Mouse (Mus musculus): ENCODE measurements around the gene Fam209. TPM values are rescaled to one million over a fixed set of nuclear protein-coding genes. Genes with fewer than 3 reads are reported as not detected.

The Fam209 gene
- polyA plus RNA-seq (2015; fragmentation: Nextera tagmentation; extraction: Ambion mirVana) = not detected in 2 replicates

DNA sequence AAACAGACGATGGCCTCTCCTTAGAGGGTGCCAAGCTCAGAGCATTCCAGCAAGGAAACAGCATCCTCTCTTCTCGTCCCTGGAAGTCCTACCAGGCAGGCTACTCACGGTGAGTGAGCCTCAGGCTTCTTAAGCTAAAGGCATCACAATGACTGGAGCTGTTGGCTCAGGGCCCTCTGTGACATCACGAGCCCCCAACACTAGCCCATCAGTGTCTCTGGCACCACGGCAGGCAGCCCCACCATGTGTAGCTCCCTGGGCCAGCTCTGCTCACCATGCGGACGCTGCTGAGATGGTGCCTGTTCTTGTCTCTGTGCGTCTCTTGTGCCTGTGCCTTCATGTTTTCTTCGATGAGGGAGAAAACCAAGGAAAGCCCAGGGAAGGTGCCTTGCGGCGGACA lies at the start of gene Fam209:
Fam209 (plus strand) TSS at position 203 of the 400 bp plus-strand sequence.
- peak within 1 kb of the TSS; percentile 52 for H3K27ac ChIP-seq
- H3K27me3 ChIP-seq (replicated peaks) = 0 out of 2 replicates have a peak, but pooled peaks cover 3% of the 10 kb centered on the region
- 87% methylated on average over 11 of the region's 11 CpGs for WGBS
- H3K9me3 ChIP-seq = no peaks in the 10 kb centered on the region
- H3K4me1 ChIP-seq (replicated peaks) = 0 out of 2 replicates have a peak, but pooled peaks cover 4% of the 10 kb centered on the region
- no peak within 1 kb of the TSS for H3K4me3 ChIP-seq (replicated peaks)
- H3K36me3 ChIP-seq = peaks cover 7% of the 10 kb centered on the region
- no peak within 1 kb of the TSS for H3K4me2 ChIP-seq (replicated peaks)
- ATAC-seq = no peak
- H3K9ac ChIP-seq = no peak within 1 kb of the TSS

DNA sequence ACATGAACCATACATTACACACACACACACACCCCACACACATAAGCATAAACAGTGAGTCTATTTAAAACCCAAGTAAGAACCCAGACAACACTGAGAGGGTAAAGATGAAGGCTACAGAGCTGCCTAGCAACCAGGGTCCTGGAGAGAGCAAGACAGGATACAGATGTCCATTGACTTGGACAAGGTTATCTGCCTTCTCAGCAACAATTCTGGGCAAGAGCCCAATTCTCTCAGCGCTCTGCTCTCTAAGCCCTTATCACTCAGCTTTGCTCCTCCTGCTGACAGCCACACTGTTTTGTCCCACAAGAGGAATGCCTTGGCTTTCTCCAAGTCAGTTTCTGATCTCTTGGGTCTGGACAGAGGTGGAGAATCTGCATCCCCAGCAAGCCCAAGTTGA lies 41.7 kb upstream of the Fam209 start:
- no peaks in the 10 kb centered on the region for H3K9me3 ChIP-seq
- H3K9ac ChIP-seq = no peak overlapping the region
- ATAC-seq = peak; percentile 43
- no peaks in the 10 kb centered on the region for H3K4me1 ChIP-seq (replicated peaks)
- no peak overlapping the region for H3K4me3 ChIP-seq (replicated peaks)
- H3K27me3 ChIP-seq (replicated peaks) = no peaks in the 10 kb centered on the region
- WGBS = 67% methylated on average over 1 of the region's 1 CpGs
- H3K4me2 ChIP-seq (replicated peaks) = no peak overlapping the region
- H3K36me3 ChIP-seq = no peaks in the 10 kb centered on the region
- no peak overlapping the region for H3K27ac ChIP-seq

DNA sequence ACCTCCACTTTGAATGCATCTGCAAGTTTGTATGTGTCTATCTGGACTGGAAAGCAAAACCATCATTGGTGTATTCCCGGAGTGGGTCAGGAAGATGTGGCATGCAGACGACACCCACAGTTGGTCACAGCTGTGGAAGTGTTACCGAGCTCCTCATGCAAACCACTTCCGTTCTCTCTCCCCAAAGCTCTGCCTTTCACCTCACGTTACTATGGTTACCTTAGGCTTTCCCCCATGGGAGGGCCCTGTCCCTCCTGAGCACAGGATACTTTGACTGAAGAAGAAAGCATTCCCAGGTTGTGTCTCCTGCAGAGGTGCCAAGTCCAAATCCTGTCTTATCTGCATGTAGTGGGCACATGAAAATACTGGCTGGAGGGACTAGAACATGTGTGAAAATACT lies 38.6 kb upstream of the Fam209 start:
- 41% methylated on average over 5 of the region's 5 CpGs for WGBS

DNA sequence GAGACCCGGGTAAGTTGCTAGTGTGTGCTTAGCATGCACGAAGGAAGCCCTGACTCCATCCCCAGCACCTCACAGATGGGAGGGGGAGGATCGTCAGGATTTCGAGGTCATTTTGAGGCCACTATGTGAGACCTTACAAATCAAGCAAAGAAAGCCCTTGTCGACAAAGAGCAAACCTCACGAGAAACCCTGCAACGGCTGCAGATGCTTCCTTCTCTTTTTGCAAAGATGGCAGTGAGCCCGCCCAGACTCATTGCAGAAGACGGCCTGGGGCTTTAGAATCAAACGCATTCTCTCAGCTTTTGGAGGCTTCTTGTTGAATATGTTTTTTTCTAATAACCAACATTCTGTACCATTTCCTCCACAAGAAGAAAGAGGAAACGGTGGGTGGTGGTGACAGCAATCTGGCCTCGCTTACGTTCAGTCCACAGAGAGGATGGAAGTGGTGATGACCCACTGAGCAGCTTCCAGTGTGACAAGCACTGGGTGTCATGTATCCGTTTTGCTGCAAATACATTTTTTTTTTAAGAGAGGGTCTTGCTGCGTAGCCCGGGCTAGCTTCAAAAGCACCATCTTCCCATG lies 34.9 kb upstream of the Fam209 start:
- no peak overlapping the region for H3K4me2 ChIP-seq (replicated peaks)
- H3K36me3 ChIP-seq = no peaks in the 10 kb centered on the region
- H3K27ac ChIP-seq = no peak overlapping the region
- H3K9me3 ChIP-seq = no peaks in the 10 kb centered on the region
- no peak overlapping the region for H3K4me3 ChIP-seq (replicated peaks)
- H3K9ac ChIP-seq = no peak overlapping the region
- H3K4me1 ChIP-seq (replicated peaks) = peaks cover 13% of the 10 kb centered on the region
- no peaks in the 10 kb centered on the region for H3K27me3 ChIP-seq (replicated peaks)
- no peak for ATAC-seq
- WGBS = 63% methylated on average over 16 of the region's 16 CpGs

More for the DNA sequence above, 38.6 kb upstream of the Fam209 start:
- Histone ChIP-seq H3K27ac (no peak overlapping the region), H3K4me1 (replicated peaks) (no peaks in the 10 kb centered on the region), H3K36me3 (no peaks in the 10 kb centered on the region), H3K9ac (no peak overlapping the region), H3K9me3 (no peaks in the 10 kb centered on the region), H3K4me2 (replicated peaks) (no peak overlapping the region), H3K27me3 (replicated peaks) (no peaks in the 10 kb centered on the region), H3K4me3 (replicated peaks) (no peak overlapping the region)
- ATAC-seq = no peak

DNA sequence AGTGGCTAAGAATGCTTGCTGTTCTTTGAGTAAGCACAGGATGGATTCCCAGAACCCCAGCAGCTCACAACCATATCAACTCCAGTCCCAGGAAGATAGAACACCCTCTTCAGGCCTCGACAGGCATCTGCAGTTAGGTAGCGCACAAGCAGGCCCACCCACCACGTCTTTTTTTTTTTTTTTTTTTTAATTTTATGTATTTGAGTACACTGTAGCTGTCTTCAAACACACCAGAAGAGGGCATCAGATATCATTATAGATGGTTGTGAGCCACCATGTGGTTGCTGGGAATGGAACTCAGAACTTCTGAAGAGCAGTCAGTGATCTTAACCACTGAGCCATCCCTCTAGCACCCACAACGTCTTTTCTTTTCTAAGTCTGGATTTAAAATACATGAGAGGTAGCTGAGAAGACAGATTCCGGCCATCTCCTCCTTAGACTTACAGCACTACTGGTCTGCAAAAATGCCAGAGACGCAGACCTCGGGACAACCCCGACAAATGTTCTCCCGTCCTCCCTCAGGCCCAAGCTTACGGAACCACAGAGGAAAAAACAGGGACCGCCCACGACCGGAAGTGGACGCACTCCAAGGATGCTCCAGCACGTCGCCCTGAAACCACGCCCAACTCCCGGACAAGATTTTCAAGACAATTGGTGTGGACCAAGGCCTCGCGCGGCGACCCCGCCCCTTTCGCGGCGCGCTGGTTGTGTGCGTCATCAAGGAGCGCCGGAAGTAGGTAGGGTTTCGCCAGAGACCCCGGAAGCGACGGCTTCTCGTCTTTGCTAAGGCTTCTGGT lies 32.3 kb upstream of the Fam209 start, which contains the start of gene Rtf2:
Rtf2 (plus strand) TSS at position 714 of the 797 bp plus-strand sequence.
- ATAC-seq = peak; percentile 99
- Histone ChIP-seq H3K4me2 (replicated peaks) (peak within 1 kb of the TSS; percentile 71), H3K9ac (peak within 1 kb of the TSS; percentile 62), H3K9me3 (no peaks in the 10 kb centered on the region), H3K4me1 (replicated peaks) (peaks cover 13% of the 10 kb centered on the region), H3K4me3 (replicated peaks) (peak within 1 kb of the TSS; percentile 77), H3K27me3 (replicated peaks) (no peaks in the 10 kb centered on the region), H3K36me3 (no peaks in the 10 kb centered on the region; the same call in 1 of the 2 replicates), H3K27ac (peak within 1 kb of the TSS; percentile 71)
- 2% methylated on average over 35 of the region's 35 CpGs for WGBS

DNA sequence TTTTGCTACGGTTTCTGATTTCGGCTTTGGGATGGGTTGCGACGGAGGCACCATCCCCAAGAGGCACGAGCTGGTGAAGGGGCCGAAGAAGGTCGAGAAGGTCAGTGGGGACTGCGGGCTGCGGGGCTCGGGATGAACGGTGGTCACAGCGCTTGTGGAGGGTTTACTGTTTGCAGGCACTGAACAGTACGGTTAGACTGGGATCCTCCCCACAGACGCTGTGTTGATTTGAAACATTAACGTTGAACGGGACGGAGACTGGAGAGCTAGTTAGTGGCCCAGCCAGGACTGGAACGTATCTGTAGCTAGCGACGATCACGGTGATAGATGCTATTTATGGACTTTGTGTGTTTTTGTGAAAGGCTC lies 31.7 kb upstream of the Fam209 start:
- no peaks in the 10 kb centered on the region for H3K9me3 ChIP-seq
- H3K9ac ChIP-seq = peak overlapping the region; percentile 62
- WGBS = under 1% methylated on average over 21 of the region's 21 CpGs
- H3K4me2 ChIP-seq (replicated peaks) = peak overlapping the region; percentile 71
- no peaks in the 10 kb centered on the region; the same call in 1 of the 2 replicates for H3K36me3 ChIP-seq
- peak; percentile 81 for ATAC-seq
- H3K4me3 ChIP-seq (replicated peaks) = peak overlapping the region; percentile 77
- H3K4me1 ChIP-seq (replicated peaks) = peaks cover 13% of the 10 kb centered on the region
- H3K27ac ChIP-seq = 0 out of 2 replicates have a peak overlapping the region, but pooled peaks have one; percentile 36
- H3K27me3 ChIP-seq (replicated peaks) = no peaks in the 10 kb centered on the region

DNA sequence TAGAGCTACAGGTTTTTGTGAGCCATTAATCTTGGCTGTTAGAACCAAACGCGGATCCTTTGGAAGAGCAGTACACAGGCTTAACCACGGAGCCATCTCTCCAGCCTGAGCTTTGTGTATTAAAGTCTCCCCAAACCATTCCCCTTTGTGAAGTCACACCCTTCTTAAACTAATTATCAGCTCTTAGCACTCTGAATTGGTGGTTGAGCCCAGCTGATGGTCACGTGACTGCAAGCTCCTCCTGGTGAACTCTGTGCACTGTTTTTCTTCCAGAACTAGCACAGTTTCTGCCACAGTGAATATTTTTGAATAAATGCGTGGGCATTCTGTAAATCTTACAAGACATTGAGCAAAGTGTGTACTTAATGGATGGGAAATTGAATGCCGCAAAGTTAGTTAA lies 31.1 kb upstream of the Fam209 start:
- no peaks in the 10 kb centered on the region for H3K9me3 ChIP-seq
- no peak overlapping the region for H3K27ac ChIP-seq
- WGBS = 28% methylated on average over 6 of the region's 6 CpGs
- H3K4me3 ChIP-seq (replicated peaks) = peak overlapping the region; percentile 77
- ATAC-seq = no peak; the same call in 1 of the 2 replicates
- peaks cover 13% of the 10 kb centered on the region for H3K4me1 ChIP-seq (replicated peaks)
- peak overlapping the region; percentile 71 for H3K4me2 ChIP-seq (replicated peaks)
- no peaks in the 10 kb centered on the region for H3K27me3 ChIP-seq (replicated peaks)
- H3K36me3 ChIP-seq = peaks cover 5% of the 10 kb centered on the region; the same call in 1 of the 2 replicates
- peak overlapping the region; percentile 62 for H3K9ac ChIP-seq

DNA sequence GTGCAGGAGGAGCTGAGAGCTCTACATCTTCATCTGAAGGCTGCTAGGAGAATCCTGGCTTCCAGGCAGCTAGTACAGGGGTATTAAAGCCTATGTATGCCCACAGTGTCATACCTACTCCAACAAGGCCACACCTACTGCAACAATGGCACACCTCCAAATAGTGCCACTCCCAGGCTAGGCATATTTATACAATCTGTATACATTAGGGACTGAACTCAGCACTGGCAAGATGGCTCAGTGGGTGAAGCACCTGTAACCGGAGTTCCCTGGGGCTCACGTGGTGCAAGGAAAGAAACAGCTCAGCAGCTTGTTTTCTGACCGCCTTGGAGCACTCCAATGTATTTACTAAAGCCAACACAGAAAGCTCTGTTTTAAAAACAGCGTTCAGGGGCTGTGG lies 26.7 kb upstream of the Fam209 start:
- Histone ChIP-seq H3K4me1 (replicated peaks) (peaks cover 10% of the 10 kb centered on the region), H3K36me3 (peaks cover 45% of the 10 kb centered on the region), H3K27ac (no peak overlapping the region), H3K4me2 (replicated peaks) (no peak overlapping the region), H3K4me3 (replicated peaks) (no peak overlapping the region), H3K27me3 (replicated peaks) (no peaks in the 10 kb centered on the region), H3K9ac (no peak overlapping the region), H3K9me3 (no peaks in the 10 kb centered on the region)
- WGBS = 87% methylated on average over 4 of the region's 4 CpGs
- ATAC-seq = no peak

DNA sequence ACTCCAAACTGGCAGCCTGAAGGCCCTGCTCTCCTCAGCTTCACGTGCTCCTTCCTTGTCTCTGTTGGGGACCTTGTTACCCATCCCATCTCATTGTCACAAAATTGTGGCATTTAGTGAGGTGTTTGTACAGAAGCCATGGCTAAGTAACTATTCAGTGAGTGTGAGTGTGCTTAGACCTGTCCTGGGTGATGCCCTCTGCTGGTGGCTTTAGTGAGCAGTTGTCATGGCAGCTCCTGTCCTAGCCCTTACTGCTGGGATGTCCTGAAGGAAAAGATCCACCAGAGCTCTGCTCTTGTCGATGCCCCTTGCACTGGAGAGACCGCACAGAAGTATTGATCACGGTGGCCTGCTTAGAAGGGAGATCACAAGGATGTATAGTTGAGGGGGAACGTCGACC lies 25.0 kb upstream of the Fam209 start:
- H3K36me3 ChIP-seq = peaks cover 45% of the 10 kb centered on the region
- WGBS = 91% methylated on average over 6 of the region's 6 CpGs
- ATAC-seq = no peak

DNA sequence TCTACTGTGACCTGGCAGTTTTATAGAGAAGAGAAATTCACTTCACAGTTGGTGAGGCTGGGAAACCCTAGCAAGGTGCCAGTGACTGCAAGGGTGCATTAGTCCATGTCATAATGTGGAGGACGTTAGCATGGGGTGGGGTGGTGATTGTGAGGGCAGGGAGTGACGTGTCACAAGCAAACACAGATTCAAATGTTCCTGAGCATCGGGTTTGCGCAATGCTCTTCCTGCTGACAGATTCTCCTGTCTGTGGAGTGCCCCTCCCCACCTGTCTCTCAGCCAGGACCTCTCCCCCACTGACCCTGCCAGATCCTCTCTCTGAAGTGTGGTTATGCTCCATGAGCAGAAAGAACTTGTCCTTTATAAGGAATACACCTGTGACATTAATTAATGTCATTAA lies 24.0 kb upstream of the Fam209 start:
- Histone ChIP-seq H3K4me3 (replicated peaks) (no peak overlapping the region), H3K9ac (no peak overlapping the region), H3K27me3 (replicated peaks) (no peaks in the 10 kb centered on the region), H3K9me3 (no peaks in the 10 kb centered on the region), H3K36me3 (peaks cover 50% of the 10 kb centered on the region), H3K4me1 (replicated peaks) (no peaks in the 10 kb centered on the region), H3K27ac (no peak overlapping the region), H3K4me2 (replicated peaks) (no peak overlapping the region)
- ATAC-seq = no peak
- 86% methylated on average over 4 of the region's 4 CpGs for WGBS

More for the DNA sequence above, 25.0 kb upstream of the Fam209 start:
- Histone ChIP-seq H3K27me3 (replicated peaks) (no peaks in the 10 kb centered on the region), H3K4me2 (replicated peaks) (no peak overlapping the region), H3K4me1 (replicated peaks) (no peaks in the 10 kb centered on the region), H3K27ac (no peak overlapping the region), H3K9ac (no peak overlapping the region), H3K9me3 (no peaks in the 10 kb centered on the region), H3K4me3 (replicated peaks) (no peak overlapping the region)

DNA sequence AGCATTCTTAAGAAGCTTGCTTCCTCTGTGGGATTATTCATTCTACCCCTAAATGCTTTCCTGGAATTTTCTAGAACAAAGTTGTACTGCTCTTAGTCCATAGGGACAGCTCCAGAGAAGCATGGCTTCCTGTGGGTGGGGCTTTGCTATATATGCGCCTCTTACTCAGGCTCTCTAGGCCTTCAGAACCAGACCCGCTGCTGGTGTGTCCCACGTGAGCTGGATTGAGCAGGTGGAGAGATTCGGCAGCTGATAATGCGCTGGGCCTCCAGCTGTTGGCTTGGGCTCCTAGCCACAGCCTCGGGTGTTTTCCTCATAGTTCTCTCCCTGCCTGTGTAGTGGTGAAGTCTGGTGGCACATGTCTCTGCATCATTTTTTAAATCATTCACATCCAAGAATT lies 21.7 kb upstream of the Fam209 start:
- H3K27me3 ChIP-seq (replicated peaks) = no peaks in the 10 kb centered on the region
- no peak overlapping the region for H3K27ac ChIP-seq
- H3K9ac ChIP-seq = no peak overlapping the region
- H3K36me3 ChIP-seq = peaks cover 51% of the 10 kb centered on the region
- no peaks in the 10 kb centered on the region for H3K4me1 ChIP-seq (replicated peaks)
- H3K4me2 ChIP-seq (replicated peaks) = no peak overlapping the region
- H3K4me3 ChIP-seq (replicated peaks) = no peak overlapping the region
- ATAC-seq = no peak
- H3K9me3 ChIP-seq = no peaks in the 10 kb centered on the region
- 83% methylated on average over 6 of the region's 6 CpGs for WGBS

DNA sequence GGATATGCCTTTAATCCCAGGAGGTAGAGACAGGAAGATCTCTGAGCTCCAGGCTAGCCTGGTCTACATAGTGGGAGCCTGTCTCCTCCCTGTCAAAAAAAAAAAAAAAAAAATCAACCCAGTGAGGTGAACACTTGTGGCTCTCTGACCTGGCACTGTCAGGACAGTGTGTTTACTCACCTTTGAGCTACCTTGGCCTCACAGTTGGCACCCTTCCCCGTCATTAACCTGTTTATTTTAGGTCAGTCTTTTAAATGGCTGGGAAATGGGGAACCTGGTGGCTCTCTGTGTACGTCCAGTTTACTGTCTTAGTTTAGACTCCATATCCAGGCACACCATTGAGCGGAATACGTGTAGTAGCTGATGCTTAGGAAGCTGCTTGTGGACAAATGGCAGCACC lies 20.3 kb upstream of the Fam209 start:
- Histone ChIP-seq H3K27me3 (replicated peaks) (no peaks in the 10 kb centered on the region), H3K9me3 (no peaks in the 10 kb centered on the region), H3K9ac (no peak overlapping the region), H3K4me3 (replicated peaks) (no peak overlapping the region), H3K4me2 (replicated peaks) (no peak overlapping the region), H3K36me3 (peaks cover 37% of the 10 kb centered on the region), H3K4me1 (replicated peaks) (no peaks in the 10 kb centered on the region), H3K27ac (no peak overlapping the region)
- WGBS = 89% methylated on average over 4 of the region's 4 CpGs
- no peak for ATAC-seq
